In genomic region chr9:32157201-32157600, GRCm38 (mm10) we compare ENCODE assay signal across 21 mouse cellular contexts. TPM values are rescaled to one million over a fixed set of nuclear protein-coding genes. Genes with fewer than 3 reads are reported as not detected.
DNase-seq lines count a peak whose midpoint lies in the region; ATAC-seq and TF ChIP-seq lines count a peak whose summit lies in the region.
"Had no signal": no experiment of that assay in that cellular context is flagged by ENCODE, and none has a peak within 500 bp of the region (broad histone marks: within the 10 kb centered on the region; RNA-seq: fewer than 3 reads in every experiment).

No protein-coding gene starts in this region.

- peak; percentile 72; the same call in 1 of the 2 replicates for ATAC-seq in kidney, embryonic 16.5 days (ENCODE audit: low FRiP score, low TSS enrichment)
- ATAC-seq: forebrain, embryonic 14.5 days; forebrain, embryonic 16.5 days had no signal

- no peak overlapping the region for H3K9ac ChIP-seq in kidney, embryonic 16.5 days (replicated peaks; ENCODE audit: low read length)
- H3K9ac ChIP-seq: embryonic facial prominence, embryonic 13.5 days; embryonic facial prominence, embryonic 15.5 days; forebrain, embryonic 12.5 days had no signal

- no peaks in the 10 kb centered on the region; the same call in 1 of the 2 replicates for H3K36me3 ChIP-seq in kidney, adult 2 months (ENCODE audit: control insufficient read depth, insufficient read depth, low read length)
- H3K36me3 ChIP-seq in kidney, embryonic 16.5 days (ENCODE audit: insufficient read depth, low read length), result no peaks in the 10 kb centered on the region
- H3K36me3 ChIP-seq: embryonic facial prominence, embryonic 13.5 days; embryonic facial prominence, embryonic 15.5 days; forebrain, embryonic 12.5 days had no signal

- no peak overlapping the region for H3K4me2 ChIP-seq in kidney, embryonic 16.5 days (replicated peaks; ENCODE audit: low read depth, low read length)
- H3K4me2 ChIP-seq: embryonic facial prominence, embryonic 13.5 days; embryonic facial prominence, embryonic 15.5 days; forebrain, embryonic 12.5 days had no signal

- WGBS in kidney, adult 2 months, result 65% methylated on average over 3 of the region's 3 CpGs
- 76% methylated on average over 3 of the region's 3 CpGs for WGBS in kidney, embryonic 16.5 days

- no peak overlapping the region for H3K4me3 ChIP-seq in kidney, adult 2 months (ENCODE audit: insufficient read depth, low read depth, low read length)
- H3K4me3 ChIP-seq in kidney, embryonic 16.5 days (ENCODE audit: low read length), result no peak overlapping the region
- H3K4me3 ChIP-seq: embryonic facial prominence, embryonic 13.5 days; embryonic facial prominence, embryonic 15.5 days; erythroblast, embryonic 14.5 days; forebrain, embryonic 10.5 days; forebrain, embryonic 12.5 days had no signal

- no peak for TF ChIP-seq CTCF in kidney, adult 2 months (conservative IDR thresholded peaks at IDR 0.05; ENCODE audit: insufficient read depth, insufficient read length, low read depth, low read length)

- H3K27me3 ChIP-seq in kidney, adult 2 months (replicated peaks; ENCODE audit: control insufficient read depth, insufficient read depth, low read length), result no peaks in the 10 kb centered on the region
- H3K27me3 ChIP-seq in kidney, embryonic 16.5 days (ENCODE audit: insufficient read depth, low read length), result no peaks in the 10 kb centered on the region
- H3K27me3 ChIP-seq: embryonic facial prominence, embryonic 13.5 days; embryonic facial prominence, embryonic 15.5 days; forebrain, embryonic 12.5 days had no signal

- DNase-seq in kidney, adult 2 months, result peak; percentile 36
- no peak for DNase-seq in kidney, postnatal 10 days
- no peak for DNase-seq in kidney, adult 11 months
- DNase-seq: adrenal gland, adult 2 months; adrenal gland, postnatal 10 days; adrenal gland, postnatal 25 days; cerebellum, adult 11 months; cerebellum, adult 18-20 months; cerebellum, adult 8-10 months; cerebellum, adult 9-11 months; cerebellum, postnatal 14 days; cerebellum, postnatal 36 days; embryo, embryonic 11 days had no signal

- H3K4me1 ChIP-seq in kidney, adult 2 months (ENCODE audit: control insufficient read depth, insufficient read depth, low read length), result peaks cover 4% of the 10 kb centered on the region; the same call in 1 of the 2 replicates
- no peaks in the 10 kb centered on the region for H3K4me1 ChIP-seq in kidney, embryonic 16.5 days (ENCODE audit: insufficient read depth, low read length)
- H3K4me1 ChIP-seq: embryonic facial prominence, embryonic 13.5 days; embryonic facial prominence, embryonic 15.5 days; forebrain, embryonic 10.5 days; forebrain, embryonic 12.5 days had no signal

- no peak for TF ChIP-seq POLR2A in kidney, adult 2 months (IDR thresholded peaks at IDR 0.05; ENCODE audit: low read depth, low read length)

- no peak overlapping the region; the same call in none of the 2 replicates for H3K27ac ChIP-seq in kidney, adult 2 months (ENCODE audit: insufficient read depth, low read depth, low read length)
- peak overlapping the region; percentile 53; the same call in 1 of the 2 replicates for H3K27ac ChIP-seq in kidney, embryonic 16.5 days (ENCODE audit: low read length)
- H3K27ac ChIP-seq: embryonic facial prominence, embryonic 13.5 days; embryonic facial prominence, embryonic 15.5 days; forebrain, embryonic 10.5 days; forebrain, embryonic 12.5 days had no signal

- no peaks in the 10 kb centered on the region for H3K9me3 ChIP-seq in kidney, embryonic 16.5 days (ENCODE audit: low read length)
- H3K9me3 ChIP-seq: embryonic facial prominence, embryonic 13.5 days; embryonic facial prominence, embryonic 15.5 days; forebrain, embryonic 10.5 days; forebrain, embryonic 12.5 days had no signal

RNA-seq across cellular contexts. Expression of gene Arhgap32, which starts 41.3 kb away (rescaled TPM):
- 9.5 and 10.1 TPM in 2 replicates for polyA plus RNA-seq in kidney, adult 2 months (2012; rRNA removed)
- polyA plus RNA-seq in kidney, embryonic 16.5 days (2015; fragmentation: Nextera tagmentation; extraction: Ambion mirVana), result 9.6 and 10.7 TPM in 2 replicates
- polyA plus RNA-seq: erythroblast, embryonic 14.5 days had no signal
